Comparison of ENCODE assay signal across 17 mouse cellular contexts in the genomic region with DNA sequence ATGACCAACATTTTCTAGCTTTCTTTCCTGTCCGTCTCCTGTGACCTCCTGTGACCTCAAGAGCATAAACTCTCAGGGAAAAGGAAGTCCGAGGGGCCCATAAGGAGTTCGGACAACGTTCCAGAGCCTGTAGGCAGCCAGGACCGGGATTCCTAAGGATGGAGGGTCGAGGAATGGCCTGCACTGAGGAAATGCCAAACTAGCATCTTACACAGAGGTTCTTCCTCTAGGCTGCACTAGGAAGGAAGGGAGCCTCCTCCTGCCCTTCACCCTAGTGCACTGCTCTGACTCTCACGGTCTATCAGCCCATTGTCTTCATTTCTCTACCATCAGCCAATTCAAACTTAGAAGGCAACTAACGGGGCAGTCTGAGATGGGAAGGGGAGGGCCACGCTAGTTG.
A peak's percentile ranks its signal among the peaks of the same experiment; 100 is the strongest.
DNase-seq lines count a peak whose midpoint lies in the region; ATAC-seq and TF ChIP-seq lines count a peak whose summit lies in the region.
"Had no signal": no experiment of that assay in that cellular context is flagged by ENCODE, and none has a peak within 500 bp of the region (broad histone marks: within the 10 kb centered on the region; RNA-seq: fewer than 3 reads in every experiment).

No protein-coding gene starts in this region.

- WGBS in liver, embryonic 14.5 days (ENCODE audit: insufficient replicate concordance), result 36% methylated on average over 9 of the region's 9 CpGs
- 64% methylated on average over 9 of the region's 9 CpGs for WGBS in hindbrain, embryonic 12.5 days

- peak; percentile 60; the same call in 1 of the 2 replicates for ATAC-seq in liver, embryonic 14.5 days (ENCODE audit: insufficient read depth)
- no peak for ATAC-seq in hindbrain, embryonic 12.5 days (ENCODE audit: low FRiP score)
- ATAC-seq: hindbrain, postnatal 0 days had no signal

- no peak overlapping the region for H3K4me3 ChIP-seq in brown adipose tissue, adult 24 weeks (ENCODE audit: insufficient read depth, low read depth, low read length)
- no peak overlapping the region for H3K4me3 ChIP-seq in liver, embryonic 14.5 days (ENCODE audit: insufficient read depth in 1 of 2, low read depth in 2 of 2, low read length in 2 of 2)
- no peak overlapping the region for H3K4me3 ChIP-seq in hindbrain, embryonic 12.5 days
- H3K4me3 ChIP-seq: embryonic facial prominence, embryonic 15.5 days; forebrain, embryonic 10.5 days; limb, embryonic 12.5 days had no signal

- H3K9me3 ChIP-seq in liver, embryonic 14.5 days (ENCODE audit: control insufficient read depth, low read length), result no peaks in the 10 kb centered on the region
- H3K9me3 ChIP-seq in hindbrain, embryonic 12.5 days (replicated peaks), result no peaks in the 10 kb centered on the region
- H3K9me3 ChIP-seq: embryonic facial prominence, embryonic 15.5 days; forebrain, embryonic 10.5 days; limb, embryonic 12.5 days had no signal

- no peaks in the 10 kb centered on the region for H3K36me3 ChIP-seq in liver, embryonic 14.5 days (replicated peaks; ENCODE audit: control insufficient read depth, insufficient read depth, low read depth)
- H3K36me3 ChIP-seq in hindbrain, embryonic 12.5 days, result no peaks in the 10 kb centered on the region
- H3K36me3 ChIP-seq: embryonic facial prominence, embryonic 15.5 days; forebrain, embryonic 10.5 days; limb, embryonic 12.5 days had no signal

- no peak for TF ChIP-seq EP300 in liver, embryonic 14.5 days (IDR thresholded peaks at IDR 0.05; ENCODE audit: low read depth)

- H3K27me3 ChIP-seq in liver, embryonic 14.5 days (ENCODE audit: control insufficient read depth, insufficient read depth, low read length), result no peaks in the 10 kb centered on the region
- no peaks in the 10 kb centered on the region for H3K27me3 ChIP-seq in hindbrain, embryonic 12.5 days
- H3K27me3 ChIP-seq: CH12.LX; embryonic facial prominence, embryonic 15.5 days; limb, embryonic 12.5 days had no signal

- peaks cover 13% of the 10 kb centered on the region; the same call in 1 of the 2 replicates for H3K4me1 ChIP-seq in brown adipose tissue, adult 24 weeks (ENCODE audit: control insufficient read depth, insufficient read depth, insufficient read length, low read length)
- peaks cover 0 to 10% of the 10 kb centered on the region in 2 experiments; a peak in 1 of 4 replicates for H3K4me1 ChIP-seq in liver, embryonic 14.5 days (replicated peaks; ENCODE audit: control insufficient read depth in 2 of 2, insufficient read depth in 2 of 2, low read length in 1 of 2)
- 0 out of 2 replicates have a peak, but pooled peaks cover 2% of the 10 kb centered on the region for H3K4me1 ChIP-seq in hindbrain, embryonic 12.5 days
- H3K4me1 ChIP-seq: embryonic facial prominence, embryonic 15.5 days; forebrain, embryonic 10.5 days had no signal

- TF ChIP-seq CTCF in liver, embryonic 14.5 days (IDR thresholded peaks at IDR 0.05; ENCODE audit: low read depth), result no peak

- DNase-seq in heart, adult 11 months, result peak; percentile 88
- no peak for DNase-seq in heart, postnatal 4 days
- peak; percentile 15 for DNase-seq in kidney, adult 9 months
- no peak for DNase-seq in kidney, adult 18-20 months
- no peak for DNase-seq in liver, embryonic 14.5 days (ENCODE audit: low read depth in 3 of 3, low spot score in 3 of 3)
- DNase-seq in MN1 (ENCODE audit: low spot score), result no peak
- DNase-seq: adrenal gland, postnatal 36 days; cerebellum, adult 8-10 months; gastrocnemius, postnatal 10 days; lung, postnatal 10 days had no signal

- no peak overlapping the region for H3K4me2 ChIP-seq in liver, embryonic 14.5 days (ENCODE audit: low read depth)
- no peak overlapping the region for H3K4me2 ChIP-seq in hindbrain, embryonic 12.5 days (replicated peaks)
- H3K4me2 ChIP-seq: embryonic facial prominence, embryonic 15.5 days; limb, embryonic 12.5 days had no signal

- 0 out of 2 replicates have a peak overlapping the region, but pooled peaks have one; percentile 21 for H3K27ac ChIP-seq in brown adipose tissue, adult 24 weeks (replicated peaks; ENCODE audit: low read depth, low read length)
- H3K27ac ChIP-seq in liver, embryonic 14.5 days, result no peak overlapping the region
- H3K27ac ChIP-seq in hindbrain, embryonic 12.5 days, result no peak overlapping the region
- H3K27ac ChIP-seq: embryonic facial prominence, embryonic 15.5 days; forebrain, embryonic 10.5 days; hindbrain, postnatal 0 days; limb, embryonic 12.5 days had no signal

- H3K9ac ChIP-seq in liver, embryonic 14.5 days (replicated peaks), result no peak overlapping the region
- no peak overlapping the region for H3K9ac ChIP-seq in hindbrain, embryonic 12.5 days
- H3K9ac ChIP-seq: embryonic facial prominence, embryonic 15.5 days; limb, embryonic 12.5 days had no signal

Comparison
In these comparisons a context has a peak if more than half of its experiments do, and no peak if none do; other contexts are left out.
1. DNase-seq: peak in heart, adult 11 months (single experiment) and kidney, adult 9 months (single experiment); none in heart, postnatal 4 days (single experiment), kidney, adult 18-20 months (single experiment), liver, embryonic 14.5 days (0 of 3) and MN1 (single experiment).